Mouse (Mus musculus) thymus, postnatal 36 days (tissue): Measurements from ENCODE around the gene Mtor.

Experiments
- DNase-seq, 2 experiments: peaks; one replicate each; pipeline ENCODE4 v3.0.0; 2022; ENCODE audit warnings: mixed read lengths in 2 of 2

Mtor gene

GRCm38 (mm10) chr4:148491448-148491847 is 43.0 kb downstream of the Mtor start:
- DNase-seq: no peak

- no peak for DNase-seq
These were observed 46.7 kb downstream of the Mtor start for GRCm38 (mm10) chr4:148495160-148495559.

- DNase-seq: no peak
These were observed 47.7 kb downstream of the Mtor start for GRCm38 (mm10) chr4:148495874-148496689.

GRCm38 (mm10) chr4:148500410-148500867 is 52.0 kb downstream of the Mtor start, which contains the start of gene Angptl7:
Gene Angptl7 (minus strand): TSS chr4:148500460.
- no peak for DNase-seq

GRCm38 (mm10) chr4:148504497-148504959 is 56.1 kb downstream of the Mtor start:
- no peak for DNase-seq

GRCm38 (mm10) chr4:148507585-148507984 is 59.2 kb downstream of the Mtor start:
- DNase-seq: no peak

GRCm38 (mm10) chr4:148508084-148508849 is 59.9 kb downstream of the Mtor start:
- no peak for DNase-seq

GRCm38 (mm10) chr4:148509450-148510084 is 61.2 kb downstream of the Mtor start:
- peak in 1 of 2 experiments; percentile 7 for DNase-seq

- DNase-seq: no peak
These were observed 62.3 kb downstream of the Mtor start for GRCm38 (mm10) chr4:148510691-148511090.

- DNase-seq: no peak
These were observed 62.9 kb downstream of the Mtor start for GRCm38 (mm10) chr4:148511334-148511733.

- DNase-seq: no peak
These were observed 64.7 kb downstream of the Mtor start for GRCm38 (mm10) chr4:148513021-148513559.

- peak; percentile 9 to 24 for DNase-seq
These were observed 66.9 kb downstream of the Mtor start for GRCm38 (mm10) chr4:148515313-148515712.

GRCm38 (mm10) chr4:148517809-148518208 is 69.4 kb downstream of the Mtor start:
- no peak for DNase-seq

- no peak for DNase-seq
These were observed 69.9 kb downstream of the Mtor start for GRCm38 (mm10) chr4:148518235-148518795.

- DNase-seq: no peak
These were observed 75.1 kb downstream of the Mtor start for GRCm38 (mm10) chr4:148523538-148523937.

GRCm38 (mm10) chr4:148527158-148527910 is 78.9 kb downstream of the Mtor start:
- DNase-seq: no peak

GRCm38 (mm10) chr4:148530351-148530750 is 81.9 kb downstream of the Mtor start:
- DNase-seq: no peak

GRCm38 (mm10) chr4:148530778-148531177 is 82.4 kb downstream of the Mtor start:
- DNase-seq: no peak

- DNase-seq: no peak
These were observed 82.9 kb downstream of the Mtor start for GRCm38 (mm10) chr4:148531341-148531740.

GRCm38 (mm10) chr4:148532516-148532915 is 84.1 kb downstream of the Mtor start:
- DNase-seq: no peak

GRCm38 (mm10) chr4:148533613-148534328 is 85.4 kb downstream of the Mtor start:
- no peak for DNase-seq
